Mouse (Mus musculus): ENCODE measurements around the gene E130114P18Rik. TPM values are rescaled to one million over a fixed set of nuclear protein-coding genes. Genes with fewer than 3 reads are reported as not detected.

The E130114P18Rik gene
- polyA plus RNA-seq, 1 experiment = not detected

- H3K79me3 ChIP-seq (ENCODE audit: low read depth) = no peaks in the 10 kb centered on the region
- TF ChIP-seq MAX (IDR thresholded peaks at IDR 0.05) (no peak), MYOG (IDR thresholded peaks at IDR 0.05; ENCODE audit: control insufficient read depth, extremely low read depth, insufficient read length) (no peak), CTCF (IDR thresholded peaks at IDR 0.05; ENCODE audit: control insufficient read depth, insufficient read depth, insufficient read length) (no peak), FOSL1 (IDR thresholded peaks at IDR 0.05; ENCODE audit: insufficient read depth, low read length, poor library complexity, severe bottlenecking) (no peak), CEBPB (IDR thresholded peaks at IDR 0.05; ENCODE audit: low read depth) (no peak), MYOD1 (IDR thresholded peaks at IDR 0.05; ENCODE audit: control insufficient read depth, insufficient read length, low read depth) (no peak), USF1 (IDR thresholded peaks at IDR 0.05; ENCODE audit: low read depth) (no peak)
- no peaks in the 10 kb centered on the region for H3K36me3 ChIP-seq (ENCODE audit: control insufficient read depth, insufficient read depth)
- H3K79me2 ChIP-seq (ENCODE audit: control insufficient read depth, insufficient read depth) = no peaks in the 10 kb centered on the region
- no peak overlapping the region for H3ac ChIP-seq (ENCODE audit: control insufficient read depth, insufficient read length, low read depth)
- H3K4me3 ChIP-seq (ENCODE audit: insufficient read depth, poor library complexity, severe bottlenecking) = no peak overlapping the region
- peaks cover 26% of the 10 kb centered on the region for H3K27me3 ChIP-seq (ENCODE audit: control insufficient read depth, insufficient read depth, insufficient read length)
These were observed 2.2 kb downstream of the E130114P18Rik start for GRCm38 (mm10) chr4:97775494-97776265.

GRCm38 (mm10) chr4:97775059-97775458 is 2.8 kb downstream of the E130114P18Rik start:
- Histone ChIP-seq H3K4me3 (ENCODE audit: insufficient read depth, poor library complexity, severe bottlenecking) (no peak overlapping the region), H3K79me3 (ENCODE audit: low read depth) (no peaks in the 10 kb centered on the region), H3K27me3 (ENCODE audit: control insufficient read depth, insufficient read depth, insufficient read length) (peaks cover 26% of the 10 kb centered on the region), H3K79me2 (ENCODE audit: control insufficient read depth, insufficient read depth) (no peaks in the 10 kb centered on the region), H3K36me3 (ENCODE audit: control insufficient read depth, insufficient read depth) (no peaks in the 10 kb centered on the region), H3ac (ENCODE audit: control insufficient read depth, insufficient read length, low read depth) (no peak overlapping the region)
- TF ChIP-seq MAX (IDR thresholded peaks at IDR 0.05) (no peak), CEBPB (IDR thresholded peaks at IDR 0.05; ENCODE audit: low read depth) (no peak), MYOD1 (IDR thresholded peaks at IDR 0.05; ENCODE audit: control insufficient read depth, insufficient read length, low read depth) (no peak), FOSL1 (IDR thresholded peaks at IDR 0.05; ENCODE audit: insufficient read depth, low read length, poor library complexity, severe bottlenecking) (no peak), USF1 (IDR thresholded peaks at IDR 0.05; ENCODE audit: low read depth) (no peak), MYOG (IDR thresholded peaks at IDR 0.05; ENCODE audit: control insufficient read depth, extremely low read depth, insufficient read length) (no peak), CTCF (IDR thresholded peaks at IDR 0.05; ENCODE audit: control insufficient read depth, insufficient read depth, insufficient read length) (no peak)

GRCm38 (mm10) chr4:97774446-97774950 is 3.4 kb downstream of the E130114P18Rik start:
- Histone ChIP-seq H3K4me3 (ENCODE audit: insufficient read depth, poor library complexity, severe bottlenecking) (no peak overlapping the region), H3K79me2 (ENCODE audit: control insufficient read depth, insufficient read depth) (no peaks in the 10 kb centered on the region), H3K27me3 (ENCODE audit: control insufficient read depth, insufficient read depth, insufficient read length) (peaks cover 26% of the 10 kb centered on the region), H3ac (ENCODE audit: control insufficient read depth, insufficient read length, low read depth) (no peak overlapping the region), H3K36me3 (ENCODE audit: control insufficient read depth, insufficient read depth) (no peaks in the 10 kb centered on the region), H3K79me3 (ENCODE audit: low read depth) (no peaks in the 10 kb centered on the region)
- TF ChIP-seq MAX (IDR thresholded peaks at IDR 0.05) (no peak), MYOD1 (IDR thresholded peaks at IDR 0.05; ENCODE audit: control insufficient read depth, insufficient read length, low read depth) (no peak), MYOG (IDR thresholded peaks at IDR 0.05; ENCODE audit: control insufficient read depth, extremely low read depth, insufficient read length) (no peak), CEBPB (IDR thresholded peaks at IDR 0.05; ENCODE audit: low read depth) (no peak), CTCF (IDR thresholded peaks at IDR 0.05; ENCODE audit: control insufficient read depth, insufficient read depth, insufficient read length) (no peak)

GRCm38 (mm10) chr4:97773791-97774190 is 4.1 kb downstream of the E130114P18Rik start:
- peaks cover 23% of the 10 kb centered on the region for H3K27me3 ChIP-seq (ENCODE audit: control insufficient read depth, insufficient read depth, insufficient read length)
- no peaks in the 10 kb centered on the region for H3K36me3 ChIP-seq (ENCODE audit: control insufficient read depth, insufficient read depth)
- H3K4me3 ChIP-seq (ENCODE audit: insufficient read depth, poor library complexity, severe bottlenecking) = no peak overlapping the region
- TF ChIP-seq MYOD1 (IDR thresholded peaks at IDR 0.05; ENCODE audit: control insufficient read depth, insufficient read length, low read depth) (no peak), MYOG (IDR thresholded peaks at IDR 0.05; ENCODE audit: control insufficient read depth, extremely low read depth, insufficient read length) (no peak), FOSL1 (IDR thresholded peaks at IDR 0.05; ENCODE audit: insufficient read depth, low read length, poor library complexity, severe bottlenecking) (no peak), MAX (IDR thresholded peaks at IDR 0.05) (no peak), CTCF (IDR thresholded peaks at IDR 0.05; ENCODE audit: control insufficient read depth, insufficient read depth, insufficient read length) (no peak), CEBPB (IDR thresholded peaks at IDR 0.05; ENCODE audit: low read depth) (no peak), USF1 (IDR thresholded peaks at IDR 0.05; ENCODE audit: low read depth) (no peak)
- H3ac ChIP-seq (ENCODE audit: control insufficient read depth, insufficient read length, low read depth) = no peak overlapping the region
- H3K79me2 ChIP-seq (ENCODE audit: control insufficient read depth, insufficient read depth) = no peaks in the 10 kb centered on the region
- H3K79me3 ChIP-seq (ENCODE audit: low read depth) = no peaks in the 10 kb centered on the region

- Histone ChIP-seq H3K79me3 (ENCODE audit: low read depth) (no peaks in the 10 kb centered on the region), H3K36me3 (ENCODE audit: control insufficient read depth, insufficient read depth) (no peaks in the 10 kb centered on the region), H3K4me3 (ENCODE audit: insufficient read depth, poor library complexity, severe bottlenecking) (peak overlapping the region; percentile 43), H3K27me3 (ENCODE audit: control insufficient read depth, insufficient read depth, insufficient read length) (peaks cover 17% of the 10 kb centered on the region), H3ac (ENCODE audit: control insufficient read depth, insufficient read length, low read depth) (no peak overlapping the region), H3K79me2 (ENCODE audit: control insufficient read depth, insufficient read depth) (no peaks in the 10 kb centered on the region)
- TF ChIP-seq MYOD1 (IDR thresholded peaks at IDR 0.05; ENCODE audit: control insufficient read depth, insufficient read length, low read depth) (no peak), USF1 (IDR thresholded peaks at IDR 0.05; ENCODE audit: low read depth) (no peak), MYOG (IDR thresholded peaks at IDR 0.05; ENCODE audit: control insufficient read depth, extremely low read depth, insufficient read length) (no peak), FOSL1 (IDR thresholded peaks at IDR 0.05; ENCODE audit: insufficient read depth, low read length, poor library complexity, severe bottlenecking) (no peak), CTCF (IDR thresholded peaks at IDR 0.05; ENCODE audit: control insufficient read depth, insufficient read depth, insufficient read length) (no peak), MAX (IDR thresholded peaks at IDR 0.05) (no peak), CEBPB (IDR thresholded peaks at IDR 0.05; ENCODE audit: low read depth) (no peak)
These were observed 4.7 kb downstream of the E130114P18Rik start for GRCm38 (mm10) chr4:97773110-97773593.

Measured in C2C12 (cell line).